Mouse (Mus musculus): Measurements from ENCODE around the gene Phf24. TPM values are rescaled to one million over a fixed set of nuclear protein-coding genes. Genes with fewer than 3 reads are reported as not detected.
"Not testable (repeated sequence)": the region's sequence is repeated elsewhere in the genome, so short reads cannot be mapped to it uniquely, and the experiment has no call there.

Phf24 gene
- polyA plus RNA-seq, 1 experiment from 2014 or later: 0.40 TPM

GRCm38 (mm10) chr4:42959382-42959781, 42.9 kb downstream of the Phf24 start:
- Histone ChIP-seq H3K4me1 (replicated peaks) (no peaks in the 10 kb centered on the region), H3K4me3 (replicated peaks) (no peak overlapping the region), H3K9me3 (replicated peaks) (no peaks in the 10 kb centered on the region), H3K36me3 (no peaks in the 10 kb centered on the region), H3K27me3 (peaks cover 8% of the 10 kb centered on the region; the same call in 1 of the 2 replicates), H3K27ac (no peak overlapping the region), H3K4me2 (no peak overlapping the region), H3K9ac (no peak overlapping the region)
- DNase-seq (no peak), ATAC-seq (ENCODE audit: low read depth) (no peak)
- 45% methylated on average over 4 of the region's 4 CpGs for WGBS (ENCODE audit: insufficient replicate concordance)

- DNase-seq: peak; percentile 40
- peaks cover 4% of the 10 kb centered on the region; the same call in 1 of the 2 replicates for H3K4me1 ChIP-seq (replicated peaks)
- H3K4me3 ChIP-seq (replicated peaks): no peak overlapping the region
- 20% methylated on average over 4 of the region's 4 CpGs for WGBS (ENCODE audit: insufficient replicate concordance)
- H3K27me3 ChIP-seq: peaks cover 12% of the 10 kb centered on the region; the same call in 1 of the 2 replicates
- H3K4me2 ChIP-seq: no peak overlapping the region
- H3K36me3 ChIP-seq: no peaks in the 10 kb centered on the region
- no peaks in the 10 kb centered on the region for H3K9me3 ChIP-seq (replicated peaks)
- no peak overlapping the region for H3K9ac ChIP-seq
- no peak for ATAC-seq (ENCODE audit: low read depth)
- H3K27ac ChIP-seq: no peak overlapping the region
Observed at GRCm38 (mm10) chr4:42961592-42961991, 45.1 kb downstream of the Phf24 start.

GRCm38 (mm10) chr4:42963480-42963879, 47.0 kb downstream of the Phf24 start:
- 86% methylated on average over 2 of the region's 2 CpGs for whole genome bisulfite sequencing (ENCODE audit: insufficient replicate concordance)
- no peak for ATAC-seq (ENCODE audit: low read depth)
- DNase-seq: no peak
- Histone ChIP-seq H3K27ac (no peak overlapping the region), H3K4me2 (no peak overlapping the region), H3K9me3 (replicated peaks) (no peaks in the 10 kb centered on the region), H3K27me3 (peaks cover 12% of the 10 kb centered on the region; the same call in 1 of the 2 replicates), H3K9ac (no peak overlapping the region), H3K4me3 (replicated peaks) (no peak overlapping the region), H3K36me3 (no peaks in the 10 kb centered on the region), H3K4me1 (replicated peaks) (peaks cover 4% of the 10 kb centered on the region; the same call in 1 of the 2 replicates)

- Histone ChIP-seq H3K9me3 (replicated peaks) (no peaks in the 10 kb centered on the region), H3K27me3 (peaks cover 10% of the 10 kb centered on the region; the same call in 1 of the 2 replicates), H3K36me3 (no peaks in the 10 kb centered on the region), H3K4me3 (replicated peaks) (no peak overlapping the region), H3K9ac (no peak overlapping the region), H3K4me1 (replicated peaks) (peaks cover 4% of the 10 kb centered on the region; the same call in 1 of the 2 replicates), H3K27ac (no peak overlapping the region), H3K4me2 (peak overlapping the region; percentile 26)
- DNase-seq (peak; percentile 29), ATAC-seq (ENCODE audit: low read depth) (no peak)
- WGBS (ENCODE audit: insufficient replicate concordance): 12% methylated on average over 12 of the region's 12 CpGs
Observed at GRCm38 (mm10) chr4:42965039-42965719, 48.7 kb downstream of the Phf24 start.

GRCm38 (mm10) chr4:42969304-42969703, 52.8 kb downstream of the Phf24 start, which contains the start of gene 1700022I11Rik:
TSS of gene 1700022I11Rik (plus strand) at chr4:42969604.
- H3K27ac ChIP-seq: no peak within 1 kb of the TSS
- H3K4me3 ChIP-seq (replicated peaks): no peak within 1 kb of the TSS
- no peaks in the 10 kb centered on the region for H3K9me3 ChIP-seq (replicated peaks)
- 66% methylated on average over 4 of the region's 4 CpGs for WGBS (ENCODE audit: insufficient replicate concordance)
- H3K4me1 ChIP-seq (replicated peaks): peaks cover 4% of the 10 kb centered on the region; the same call in 1 of the 2 replicates
- DNase-seq (no peak), ATAC-seq (ENCODE audit: low read depth) (no peak)
- no peaks in the 10 kb centered on the region for H3K36me3 ChIP-seq
- H3K9ac ChIP-seq: no peak within 1 kb of the TSS
- H3K27me3 ChIP-seq: peaks cover 8% of the 10 kb centered on the region; the same call in 1 of the 2 replicates
- no peak within 1 kb of the TSS for H3K4me2 ChIP-seq

- ATAC-seq (ENCODE audit: low read depth) (no peak), DNase-seq (no peak)
- no peak overlapping the region for H3K4me3 ChIP-seq (replicated peaks)
- H3K4me2 ChIP-seq: no peak overlapping the region
- H3K36me3 ChIP-seq: peaks cover 5% of the 10 kb centered on the region
- H3K9me3 ChIP-seq (replicated peaks): no peaks in the 10 kb centered on the region
- peaks cover 4% of the 10 kb centered on the region; the same call in 1 of the 2 replicates for H3K27me3 ChIP-seq
- H3K9ac ChIP-seq: no peak overlapping the region
- H3K4me1 ChIP-seq (replicated peaks): no peaks in the 10 kb centered on the region
- no peak overlapping the region for H3K27ac ChIP-seq
- WGBS (ENCODE audit: insufficient replicate concordance): 67% methylated on average over 4 of the region's 4 CpGs
Observed at GRCm38 (mm10) chr4:42972952-42973351, 56.5 kb downstream of the Phf24 start.

- ATAC-seq (ENCODE audit: low read depth) (no peak), DNase-seq (no peak)
- 64% methylated on average over 5 of the region's 5 CpGs for WGBS (ENCODE audit: insufficient replicate concordance)
- Histone ChIP-seq H3K27me3 (peaks cover 4% of the 10 kb centered on the region; the same call in 1 of the 2 replicates), H3K4me3 (replicated peaks) (no peak overlapping the region), H3K9ac (no peak overlapping the region), H3K9me3 (replicated peaks) (no peaks in the 10 kb centered on the region), H3K4me2 (no peak overlapping the region), H3K27ac (no peak overlapping the region), H3K4me1 (replicated peaks) (no peaks in the 10 kb centered on the region), H3K36me3 (peaks cover 15% of the 10 kb centered on the region)
Observed at GRCm38 (mm10) chr4:42973868-42974267, 57.4 kb downstream of the Phf24 start.

- Histone ChIP-seq H3K4me2 (no peak overlapping the region), H3K9me3 (replicated peaks) (no peaks in the 10 kb centered on the region), H3K4me1 (replicated peaks) (no peaks in the 10 kb centered on the region), H3K9ac (no peak overlapping the region), H3K4me3 (replicated peaks) (no peak overlapping the region), H3K27me3 (no peaks in the 10 kb centered on the region), H3K27ac (no peak overlapping the region), H3K36me3 (peaks cover 53% of the 10 kb centered on the region)
- DNase-seq (no peak), ATAC-seq (ENCODE audit: low read depth) (no peak)
- 79% methylated on average over 4 of the region's 4 CpGs for WGBS (ENCODE audit: insufficient replicate concordance)
Observed at GRCm38 (mm10) chr4:42978062-42978461, 61.6 kb downstream of the Phf24 start.

- H3K27me3 ChIP-seq; H3K9me3 ChIP-seq (replicated peaks); H3K4me1 ChIP-seq (replicated peaks); H3K9ac ChIP-seq; ATAC-seq (ENCODE audit: low read depth); H3K4me3 ChIP-seq (replicated peaks); H3K27ac ChIP-seq; DNase-seq; H3K4me2 ChIP-seq: not testable (repeated sequence)
- H3K36me3 ChIP-seq: peaks cover 75% of the 10 kb centered on the region
- WGBS (ENCODE audit: insufficient replicate concordance): 80% methylated on average over 8 of the region's 8 CpGs
Observed at GRCm38 (mm10) chr4:42980467-42980866, 64.0 kb downstream of the Phf24 start.

GRCm38 (mm10) chr4:42988296-42988695, 71.8 kb downstream of the Phf24 start:
- no peak overlapping the region for H3K27ac ChIP-seq
- no peak overlapping the region for H3K4me3 ChIP-seq (replicated peaks)
- H3K4me2 ChIP-seq: no peak overlapping the region
- no peaks in the 10 kb centered on the region for H3K27me3 ChIP-seq
- ATAC-seq (ENCODE audit: low read depth) (no peak), DNase-seq (no peak)
- no peaks in the 10 kb centered on the region for H3K4me1 ChIP-seq (replicated peaks)
- H3K36me3 ChIP-seq: peaks cover 97% of the 10 kb centered on the region
- WGBS (ENCODE audit: insufficient replicate concordance): 66% methylated on average over 1 of the region's 1 CpGs
- no peak overlapping the region for H3K9ac ChIP-seq
- H3K9me3 ChIP-seq (replicated peaks): no peaks in the 10 kb centered on the region
